Mouse (Mus musculus) WW6 (cell line): ENCODE data around the gene Scn3b.

Source experiments
- DNase-seq: peaks from one replicate; pipeline ENCODE4 v3.0.0-alpha.2; 2013; ENCODE audit warnings: low read depth, low spot score

Gene Scn3b

DNA sequence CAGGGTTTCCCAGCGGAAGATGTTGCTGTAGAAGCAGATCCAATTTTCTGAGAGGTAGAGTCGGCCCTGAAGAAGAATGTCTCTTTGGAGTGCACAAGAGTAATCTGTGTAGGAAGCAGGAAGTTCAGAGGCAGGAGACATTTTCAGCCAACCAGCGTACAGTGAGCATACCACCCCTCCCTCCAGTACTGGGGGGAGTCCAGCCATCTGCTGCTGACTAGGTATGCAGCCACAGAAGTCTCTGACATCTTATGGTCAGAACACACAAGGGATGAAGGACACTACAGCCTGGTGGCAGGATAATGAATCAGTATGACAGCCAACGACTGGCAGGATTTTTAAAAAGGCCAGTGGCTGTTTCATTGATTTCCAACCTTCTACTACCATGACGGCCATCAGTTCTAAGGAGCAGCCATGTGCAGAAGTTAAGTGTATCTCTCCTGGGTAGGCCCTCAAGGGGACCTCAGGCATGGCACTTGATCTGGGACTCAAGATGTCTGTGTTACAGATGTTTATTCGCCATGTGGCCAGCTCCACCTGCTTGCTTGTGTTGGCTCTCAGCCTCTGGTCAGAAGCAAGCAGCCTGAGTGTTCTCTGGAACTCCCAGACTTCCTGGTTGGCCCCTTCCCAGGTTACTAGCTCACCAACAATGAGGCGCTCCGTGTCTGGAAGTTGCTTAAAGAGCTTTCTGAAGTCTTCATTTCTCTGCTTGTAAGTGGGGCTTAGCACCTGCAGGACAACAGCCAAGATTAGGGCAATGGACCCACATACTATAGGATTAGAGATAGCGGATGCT is 48.0 kb downstream of the Scn3b start:
- no peak for DNase-seq

DNA sequence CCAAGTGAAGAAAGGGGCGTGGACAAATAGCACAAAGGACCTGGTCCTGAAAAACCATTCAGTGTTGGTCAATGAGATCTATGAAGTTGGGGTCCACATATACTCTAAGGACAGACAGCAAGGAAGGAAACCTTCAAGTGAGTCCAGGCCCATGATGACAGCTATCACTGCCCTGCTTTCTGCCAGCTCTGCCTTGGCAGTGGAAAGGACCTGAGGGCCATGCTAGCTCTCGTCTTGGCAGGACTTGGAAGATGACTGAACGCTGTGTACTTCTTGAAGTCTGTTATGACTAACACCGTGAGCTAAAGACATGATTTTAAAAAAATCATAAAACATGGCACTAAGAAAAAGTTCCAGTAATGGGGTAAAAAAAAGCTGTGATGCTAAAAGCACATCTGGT is 48.7 kb downstream of the Scn3b start:
- DNase-seq, result no peak

DNA sequence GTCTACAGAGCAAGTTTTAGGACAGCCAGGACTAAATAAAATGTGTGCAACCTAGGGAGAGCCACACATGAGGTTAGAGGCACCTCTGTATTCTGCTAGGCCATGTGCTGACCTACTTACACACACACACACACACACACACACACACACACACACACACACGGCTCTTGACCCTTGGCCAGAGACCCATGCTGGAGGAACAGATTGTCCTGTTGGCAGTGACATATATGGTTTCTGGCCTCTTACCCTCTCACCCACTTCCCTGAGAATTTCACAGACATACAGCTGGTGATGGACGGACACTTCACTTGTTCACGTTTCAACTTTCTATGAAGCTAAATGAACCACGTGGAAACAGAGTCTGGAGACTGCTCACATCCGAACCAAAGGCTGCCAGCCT is 49.8 kb downstream of the Scn3b start:
- no peak for DNase-seq

DNA sequence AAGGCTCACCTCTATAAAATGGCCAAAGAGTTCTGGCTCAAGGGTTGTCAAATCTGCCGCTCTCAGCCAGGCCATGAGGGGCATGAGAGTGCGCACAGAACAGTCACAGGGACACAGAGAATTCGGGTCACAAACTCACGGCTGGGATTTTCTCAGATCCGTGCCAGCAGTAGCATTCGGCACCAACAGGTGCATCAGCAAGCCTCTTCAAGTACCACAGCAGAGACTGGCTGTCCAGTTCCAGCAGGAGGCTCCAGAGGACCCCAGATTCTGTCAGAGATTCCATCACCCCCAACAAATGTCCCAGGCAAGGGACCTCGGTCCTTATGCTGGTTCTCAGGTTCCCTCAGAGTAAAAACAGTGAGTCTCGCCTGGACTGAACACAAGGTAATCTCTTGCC is 51.4 kb downstream of the Scn3b start:
- no peak for DNase-seq

DNA sequence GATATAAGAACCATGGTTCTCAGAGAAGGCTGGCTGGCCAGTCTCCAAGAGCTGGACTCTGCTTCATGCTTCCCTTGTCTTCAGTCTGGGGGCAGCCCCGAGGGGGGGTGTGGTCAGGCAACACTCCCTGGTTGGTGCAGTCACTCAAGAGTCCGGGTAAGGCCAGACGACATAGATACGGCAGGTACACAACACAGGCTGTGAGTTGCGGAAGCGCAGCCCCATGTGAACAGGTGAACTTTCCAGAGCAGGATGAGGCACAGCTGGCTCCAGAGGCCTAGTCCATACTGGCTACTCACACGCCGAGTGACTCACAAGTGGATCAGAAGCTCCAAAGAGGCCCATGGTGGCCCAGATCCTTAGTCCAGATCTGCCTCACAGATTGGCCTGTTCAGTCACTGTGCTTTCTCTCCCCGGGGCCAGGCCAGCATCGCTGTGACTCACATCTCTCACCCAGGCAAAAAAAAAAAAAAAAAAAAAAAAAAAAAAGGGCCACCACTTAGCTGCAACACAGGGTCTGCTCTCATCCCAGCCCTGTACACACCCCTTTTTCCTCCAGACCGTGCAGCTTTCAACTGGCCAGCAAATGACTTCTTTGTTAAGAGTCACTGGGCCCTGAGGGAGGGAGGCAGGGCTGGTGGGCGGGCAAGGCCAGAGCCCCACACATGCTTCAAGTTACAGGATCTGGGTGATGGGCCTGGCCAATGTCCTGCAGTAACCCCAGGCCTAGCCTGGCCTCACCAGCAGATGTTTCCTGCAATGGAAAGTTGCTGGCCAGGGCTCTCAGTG is 52.1 kb downstream of the Scn3b start:
- no peak for DNase-seq

DNA sequence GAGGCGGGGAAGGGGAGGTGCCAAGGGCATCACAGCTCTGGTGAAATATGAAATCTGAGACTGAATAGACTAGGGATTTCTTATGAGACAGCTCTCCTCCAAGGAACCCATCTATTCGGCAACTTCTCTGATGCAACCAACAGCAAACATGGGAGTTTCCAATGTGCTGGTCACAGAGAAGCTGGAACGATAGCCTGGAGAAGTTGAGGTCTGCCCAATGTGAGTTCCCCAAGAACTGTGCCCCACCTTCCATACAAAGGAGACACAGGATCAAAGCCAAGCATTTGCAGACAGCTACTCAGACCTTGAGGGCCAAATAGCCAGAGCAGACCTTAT is 52.6 kb downstream of the Scn3b start:
- DNase-seq, result no peak

DNA sequence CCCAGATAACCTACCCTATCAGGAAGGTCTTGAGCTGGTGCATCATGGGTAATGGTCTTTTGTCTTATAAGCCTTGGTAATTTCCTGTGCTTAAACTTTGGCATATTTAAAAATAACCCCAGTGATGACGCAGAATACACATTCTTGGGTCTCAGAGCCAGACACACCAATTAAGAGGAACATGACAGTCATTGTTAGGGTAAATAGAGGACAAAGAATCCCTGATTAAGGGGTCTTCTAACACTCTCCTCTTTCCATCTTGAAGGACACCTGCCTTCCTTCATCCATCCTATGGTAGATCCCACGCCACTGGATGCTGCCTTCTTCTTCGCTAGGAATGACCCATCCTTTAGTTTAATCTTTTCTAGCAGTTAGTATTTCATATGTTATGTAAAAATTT is 53.4 kb downstream of the Scn3b start:
- no peak for DNase-seq

DNA sequence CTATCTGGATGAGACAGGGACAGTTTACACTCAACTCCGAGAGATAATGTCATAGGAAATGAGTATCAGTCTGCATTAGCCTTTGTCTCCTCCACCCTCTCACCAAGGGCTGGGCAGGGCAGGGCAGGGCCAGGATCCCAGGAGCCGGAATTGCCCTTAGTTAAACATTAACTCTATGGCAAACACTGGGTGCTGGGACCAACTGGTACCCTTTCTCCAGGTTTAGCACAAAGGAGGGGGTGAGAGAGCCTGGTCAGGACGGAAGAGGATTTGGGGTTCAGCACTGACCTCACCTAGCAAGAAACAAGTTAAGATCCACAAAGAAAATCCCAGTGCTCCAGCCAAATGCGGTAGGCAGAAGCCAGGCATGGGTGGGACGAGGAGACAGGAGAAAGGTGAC is 54.2 kb downstream of the Scn3b start:
- no peak for DNase-seq

DNA sequence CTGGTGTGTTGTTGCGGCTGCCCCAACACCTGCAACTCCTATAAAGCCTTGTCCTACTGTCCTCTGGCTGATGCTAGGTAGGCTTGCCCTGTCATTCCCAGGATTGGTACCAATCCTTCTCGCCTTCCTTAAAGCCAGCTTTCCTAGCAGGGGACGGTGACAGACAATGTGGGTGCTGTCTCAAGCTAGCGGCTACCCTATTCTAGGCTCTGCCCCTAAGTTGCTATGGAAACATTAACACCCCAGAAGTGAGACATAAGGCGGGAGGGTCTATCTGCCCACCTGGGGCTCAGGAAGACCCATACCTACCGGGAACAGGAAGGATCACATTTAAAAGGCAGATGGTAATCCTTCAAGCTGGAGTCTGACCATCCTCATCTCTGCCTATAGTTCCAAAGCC is 54.8 kb downstream of the Scn3b start:
- no peak for DNase-seq

DNA sequence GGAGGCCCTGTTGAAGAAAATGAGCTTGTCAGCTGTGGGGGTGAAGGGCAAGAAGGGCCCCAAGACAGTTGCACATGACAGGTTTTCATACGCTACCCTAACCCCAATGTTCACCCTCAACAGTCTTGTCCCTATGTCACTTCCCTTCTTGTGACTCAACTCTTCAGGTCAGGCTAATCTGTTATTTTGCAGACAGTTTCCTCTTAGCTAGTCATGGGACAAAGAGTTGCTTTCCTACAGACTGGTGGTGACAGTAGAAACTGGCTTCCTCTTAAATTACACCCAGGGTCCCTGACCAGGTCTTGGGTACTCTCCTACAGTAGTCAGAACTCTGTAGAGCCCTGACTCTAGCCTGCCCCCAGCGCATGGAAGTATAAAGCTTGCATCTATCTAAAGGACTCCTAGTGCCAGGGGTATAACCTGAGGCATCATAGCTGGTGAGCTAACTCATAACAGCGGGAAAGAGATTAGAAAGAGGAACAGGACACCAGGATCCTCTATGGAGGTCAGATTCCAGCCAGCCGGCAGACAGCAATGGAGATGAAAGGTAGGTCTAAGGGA is 55.3 kb downstream of the Scn3b start:
- no peak for DNase-seq

DNA sequence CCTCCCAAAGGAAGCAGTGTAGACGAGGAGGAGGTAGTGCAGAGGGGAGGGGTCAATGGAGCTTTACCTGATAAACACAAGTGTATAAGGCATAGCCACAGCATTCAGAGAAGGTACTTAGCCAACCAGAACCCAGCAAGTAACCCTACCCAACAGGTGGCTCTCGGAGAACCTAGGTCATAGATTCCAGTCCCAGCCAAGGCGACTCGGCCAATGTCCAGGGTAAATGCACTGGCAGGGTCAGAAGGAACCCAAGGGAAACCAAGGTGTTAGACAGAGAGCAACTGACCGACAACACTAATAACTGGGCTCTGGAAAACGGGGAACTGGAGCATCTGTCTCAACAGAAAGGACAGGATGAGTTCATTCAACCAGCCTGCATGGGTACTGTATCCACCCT is 55.8 kb downstream of the Scn3b start:
- DNase-seq, result no peak

DNA sequence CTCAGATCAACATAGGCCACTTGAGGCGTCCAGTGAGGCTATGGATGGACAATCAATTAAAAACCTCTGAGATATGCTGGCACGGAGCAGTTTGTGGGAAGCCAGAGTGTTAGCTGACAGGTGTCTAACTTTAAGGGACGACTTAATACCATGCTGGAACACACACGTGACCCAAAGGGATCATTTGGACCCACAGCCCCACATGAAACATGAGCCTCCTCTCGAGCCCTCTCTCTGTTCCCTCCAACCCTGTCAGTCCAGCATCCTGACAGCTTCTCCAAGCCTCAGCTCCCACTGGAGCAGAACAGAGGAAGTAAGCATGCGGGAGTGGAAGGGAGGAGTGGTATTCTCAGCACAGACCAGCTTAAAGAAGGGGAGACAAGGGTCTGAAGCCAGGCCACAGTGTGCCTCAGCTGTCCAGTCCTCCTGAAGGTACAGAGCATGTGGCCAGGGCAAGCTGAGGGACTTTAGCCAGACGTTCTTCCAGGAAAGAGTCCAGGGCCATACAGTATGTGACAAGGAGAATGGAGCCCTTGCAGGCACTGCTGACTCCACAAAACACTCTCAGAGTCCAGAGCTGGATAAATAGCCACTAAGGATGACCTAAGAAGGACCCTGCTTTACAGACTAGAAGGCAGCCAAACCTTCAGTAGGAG is 57.4 kb downstream of the Scn3b start:
- no peak for DNase-seq

DNA sequence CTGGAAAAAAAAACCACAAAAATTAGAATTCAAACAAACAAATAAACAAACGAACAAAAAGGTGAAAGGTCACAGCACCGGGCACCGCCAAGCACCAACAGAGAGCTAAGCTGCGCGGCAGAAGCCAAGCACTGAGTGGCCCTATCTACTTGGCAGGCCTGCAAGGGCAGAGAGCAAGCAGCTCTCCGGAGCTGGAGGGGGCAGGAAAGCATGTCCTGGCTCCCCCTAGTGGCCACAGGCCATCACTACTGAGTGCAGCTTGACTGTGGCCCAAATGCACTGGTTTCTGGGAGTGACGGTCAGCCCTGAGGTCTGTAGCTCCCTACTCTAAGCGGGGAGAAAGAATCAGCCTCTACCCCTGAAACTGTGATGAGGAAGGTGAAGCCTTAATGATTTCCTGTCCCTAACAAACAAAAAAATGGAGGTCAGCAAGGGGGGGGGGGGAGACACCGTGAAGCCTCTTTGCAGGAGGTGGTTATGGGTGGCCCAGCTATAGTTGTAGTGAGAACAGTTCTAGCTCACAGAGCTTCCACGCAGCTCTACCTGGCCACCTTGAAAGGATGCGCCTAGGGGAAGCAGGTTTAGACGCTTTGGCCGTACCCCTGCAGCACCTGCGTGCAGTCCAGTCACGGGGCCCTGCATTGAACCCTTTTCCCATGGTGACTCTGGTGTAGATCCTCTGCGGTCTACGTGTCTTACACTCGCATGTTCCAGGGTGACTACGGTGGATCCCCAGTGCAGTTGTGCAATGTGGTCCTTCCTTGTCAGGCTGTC is 61.8 kb downstream of the Scn3b start:
- DNase-seq, result peak; percentile 77

DNA sequence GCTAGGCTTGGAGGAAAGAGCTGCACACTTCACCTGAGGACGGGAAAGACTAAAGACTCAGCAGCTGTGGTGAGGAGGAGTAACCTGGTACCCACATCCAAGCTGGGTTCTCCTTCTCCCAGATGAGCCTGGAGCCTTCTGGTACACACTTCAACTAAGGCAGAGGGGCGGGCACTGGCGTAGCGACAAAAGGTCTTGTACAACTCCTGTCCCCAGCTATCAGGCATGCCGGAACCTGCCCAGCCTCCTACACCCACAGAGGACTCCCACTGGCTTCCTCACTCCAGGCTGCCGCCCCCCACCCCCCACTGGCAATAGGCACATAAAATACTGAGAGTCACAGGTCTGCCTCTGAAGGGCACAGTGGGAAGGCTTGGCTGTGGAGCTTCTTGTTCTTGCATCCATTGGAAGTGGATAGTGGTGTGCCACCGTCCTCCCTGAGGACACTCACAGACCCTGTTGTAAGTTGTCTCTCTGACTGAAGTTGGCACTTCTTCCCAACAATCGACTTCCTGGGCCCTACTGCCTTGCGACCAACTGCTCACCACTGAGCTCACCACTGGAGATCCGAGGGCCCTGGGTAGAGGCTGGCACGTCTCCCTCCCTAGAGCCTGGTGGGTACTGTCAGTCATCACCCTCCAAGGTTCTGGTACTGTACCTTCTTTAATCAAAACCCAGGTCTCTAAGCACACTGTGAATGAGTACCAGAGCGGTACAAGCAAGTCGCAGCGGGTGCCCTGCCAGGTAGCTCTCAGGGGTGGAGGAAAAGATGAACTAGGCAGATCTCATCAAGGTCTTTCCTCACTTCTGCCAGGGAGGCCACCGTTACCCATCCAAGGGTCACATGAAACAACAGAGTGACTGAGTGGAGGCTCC is 62.6 kb downstream of the Scn3b start:
- no peak for DNase-seq

DNA sequence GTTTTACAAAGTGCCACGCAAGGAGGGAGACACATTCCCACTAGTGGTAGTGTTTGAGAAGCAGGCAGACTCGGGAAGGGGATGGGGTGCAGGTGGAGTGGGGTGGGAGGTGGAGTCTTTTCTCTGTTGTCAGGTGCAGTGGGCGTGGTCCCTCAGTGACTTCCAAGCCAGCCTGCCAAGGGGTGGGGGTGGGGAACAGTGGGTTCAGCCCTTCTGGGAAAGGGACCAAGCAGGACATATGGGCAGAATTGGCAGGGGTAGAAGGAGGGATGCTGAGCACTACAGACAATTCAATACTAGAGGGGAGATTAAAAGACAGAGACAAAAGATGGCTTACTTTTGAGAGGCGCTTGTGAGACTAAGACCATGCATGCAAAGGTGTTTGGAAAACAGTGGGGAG is 63.3 kb downstream of the Scn3b start:
- no peak for DNase-seq

DNA sequence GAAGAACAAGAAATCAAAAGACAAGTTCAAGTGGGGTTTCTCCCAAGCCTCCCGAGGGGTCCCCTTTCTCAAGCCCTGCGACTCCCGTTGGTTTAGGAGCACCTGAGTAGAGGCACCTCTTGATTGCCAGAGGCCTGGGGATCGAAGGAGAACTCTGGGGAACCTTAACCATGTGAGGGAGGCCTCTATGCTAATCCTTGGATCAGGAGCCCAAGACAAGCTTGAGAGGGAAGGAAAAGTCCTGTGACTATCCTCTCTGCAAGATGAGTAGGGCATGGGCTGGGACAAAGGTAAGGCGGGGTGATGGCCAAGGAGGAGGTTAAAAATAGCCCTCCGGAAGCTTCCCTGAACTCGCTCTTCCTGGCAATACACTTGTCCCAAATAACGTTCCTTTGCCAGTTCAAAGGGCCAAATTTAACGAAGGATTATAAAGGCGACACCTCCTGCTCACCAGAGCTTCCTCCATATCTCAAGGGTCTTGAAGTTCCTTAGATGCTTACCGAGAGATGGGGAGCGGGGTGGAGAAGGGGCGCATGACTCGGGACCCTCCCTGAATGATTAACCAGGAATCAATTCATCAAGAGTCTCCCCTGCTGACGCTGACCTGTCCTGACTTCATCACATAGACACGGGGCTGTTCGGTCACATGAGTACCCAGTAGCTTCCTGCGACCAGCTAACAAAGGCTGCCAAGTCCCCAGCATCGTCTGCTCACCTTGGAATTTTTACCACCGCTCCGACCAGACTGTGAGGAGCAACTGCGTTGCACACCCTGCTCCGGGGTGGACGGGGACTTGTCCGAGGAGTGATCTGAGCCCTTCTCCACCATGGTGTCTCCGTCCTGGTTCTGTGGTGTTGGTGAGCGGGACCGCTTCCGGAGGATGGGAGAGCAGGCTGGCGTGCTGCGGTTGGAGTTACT is 64.0 kb downstream of the Scn3b start:
- DNase-seq, result no peak

DNA sequence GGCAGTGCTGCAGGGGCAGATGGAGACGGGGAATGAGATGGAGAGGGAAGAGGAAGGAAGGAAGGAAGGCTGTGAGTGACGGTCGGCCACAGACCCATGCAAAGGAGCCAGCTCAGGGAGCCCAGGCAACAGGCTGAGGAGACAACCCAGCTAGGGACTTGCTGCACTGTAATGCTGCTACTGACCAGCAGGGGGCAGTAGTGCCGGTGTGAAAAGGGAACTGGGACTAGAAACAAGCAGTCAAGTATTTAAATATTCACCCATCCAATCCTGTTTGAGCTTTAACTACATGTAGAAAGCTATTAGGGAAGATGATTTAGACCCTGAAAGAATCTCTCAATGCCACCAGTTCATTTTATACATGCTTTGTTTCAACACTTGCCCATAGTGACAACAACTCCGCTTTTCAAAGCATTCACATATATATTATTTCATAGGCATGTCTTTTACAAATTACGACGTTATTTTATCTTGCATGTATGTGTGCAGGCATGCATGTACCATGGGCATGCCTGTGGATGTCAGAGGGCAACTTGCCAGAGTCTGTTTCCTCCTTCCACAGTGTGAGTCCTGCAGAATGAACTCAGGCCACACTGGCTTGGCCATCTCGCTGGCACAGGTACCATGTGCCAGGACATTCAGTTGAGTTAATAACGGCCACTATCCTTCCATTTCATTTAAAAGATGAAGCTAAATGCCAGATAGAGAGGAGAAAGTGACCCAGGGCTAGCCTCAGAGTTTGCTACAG is 64.8 kb downstream of the Scn3b start:
- peak; percentile 74 for DNase-seq

DNA sequence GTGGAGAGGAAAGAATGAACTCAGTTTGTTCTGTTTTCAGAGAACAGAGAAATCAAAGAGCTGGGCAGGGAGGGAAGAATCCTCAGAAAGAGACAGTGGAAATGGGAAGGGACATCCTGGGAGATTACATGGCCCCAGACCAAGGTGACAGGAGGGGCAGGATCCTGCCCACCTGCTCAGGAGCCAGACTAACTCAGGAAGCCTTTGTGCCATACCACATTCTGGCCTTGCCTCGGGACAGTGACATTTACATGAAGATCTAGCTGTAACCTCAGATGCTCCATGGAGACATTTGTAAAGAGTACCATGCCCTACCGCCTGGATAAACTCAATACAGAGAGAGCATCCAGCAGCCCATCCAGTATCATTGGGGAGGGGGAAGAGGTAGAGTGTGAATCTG is 65.6 kb downstream of the Scn3b start:
- DNase-seq, result no peak

DNA sequence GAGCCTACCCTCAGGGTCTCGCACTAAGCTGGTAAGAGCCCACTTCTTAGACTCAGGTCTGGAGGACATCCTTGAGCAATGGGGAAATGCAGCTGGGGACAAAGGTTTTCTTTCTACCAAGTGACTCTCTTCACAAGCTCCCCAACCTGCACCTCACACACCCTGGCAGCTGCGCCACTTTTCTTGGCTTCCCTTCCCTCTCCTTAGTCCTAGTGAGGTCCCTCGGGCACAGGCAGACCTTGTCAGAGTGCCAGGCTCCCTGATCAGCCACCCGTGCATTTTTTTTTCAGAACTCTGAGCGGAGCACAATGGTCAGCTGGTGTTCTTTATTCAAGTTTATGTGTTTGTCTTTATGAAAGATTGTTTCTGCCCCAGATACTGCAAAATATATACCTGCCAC is 67.7 kb downstream of the Scn3b start:
- no peak for DNase-seq
